Mouse (Mus musculus): ENCODE results near the gene Erlin1.

Gene Erlin1

GRCm38 (mm10) chr19:43998802-43999527 is 70.6 kb downstream of the Erlin1 start:
- no peak for DNase-seq (ENCODE audit: low read depth, low spot score)

GRCm38 (mm10) chr19:43998101-43998500 is 71.5 kb downstream of the Erlin1 start:
- DNase-seq (ENCODE audit: low read depth, low spot score): no peak

DNA sequence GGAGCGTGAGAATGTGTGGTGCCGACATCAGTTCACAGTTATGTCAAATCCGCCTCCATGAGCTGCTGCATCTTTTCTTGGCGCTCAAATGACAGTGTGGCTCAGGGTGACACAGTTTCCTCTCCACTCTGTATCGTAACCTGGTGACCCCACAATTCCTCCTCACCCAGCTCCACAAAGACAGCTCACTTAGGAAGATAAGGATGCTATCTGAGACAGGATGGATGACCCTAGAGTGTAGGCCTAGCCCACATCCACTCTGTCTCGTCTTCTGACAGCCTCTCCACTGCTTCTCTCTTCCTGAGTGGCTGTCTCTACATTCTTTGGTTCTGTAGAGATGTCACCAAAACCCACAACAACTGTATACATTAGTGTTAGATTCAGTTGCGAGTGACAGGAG is 74.2 kb downstream of the Erlin1 start:
- no peak for DNase-seq (ENCODE audit: low read depth, low spot score)

- no peak for DNase-seq (ENCODE audit: low read depth, low spot score)
These were observed 77.1 kb downstream of the Erlin1 start for GRCm38 (mm10) chr19:43992464-43992863.

DNA sequence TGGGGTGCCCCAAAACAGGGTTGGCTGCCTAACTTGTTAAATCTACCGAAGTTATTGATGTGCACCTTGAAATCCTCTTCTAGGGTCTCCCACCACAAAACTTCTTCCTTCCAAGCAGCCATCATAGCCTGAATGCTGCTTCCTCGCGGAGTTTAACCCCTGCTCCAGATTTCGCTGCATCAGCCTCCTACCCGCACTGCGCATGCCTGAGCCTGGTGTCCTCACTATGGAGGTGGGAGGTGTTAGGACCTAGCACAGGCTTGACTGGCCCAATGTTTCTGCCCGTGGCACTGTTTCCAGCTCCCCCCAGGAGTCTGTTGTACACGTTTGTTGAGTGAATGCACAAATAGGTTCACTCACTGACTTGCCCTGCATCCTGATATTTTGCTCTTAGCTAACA is 79.2 kb downstream of the Erlin1 start:
- DNase-seq (ENCODE audit: low read depth, low spot score): no peak

DNA sequence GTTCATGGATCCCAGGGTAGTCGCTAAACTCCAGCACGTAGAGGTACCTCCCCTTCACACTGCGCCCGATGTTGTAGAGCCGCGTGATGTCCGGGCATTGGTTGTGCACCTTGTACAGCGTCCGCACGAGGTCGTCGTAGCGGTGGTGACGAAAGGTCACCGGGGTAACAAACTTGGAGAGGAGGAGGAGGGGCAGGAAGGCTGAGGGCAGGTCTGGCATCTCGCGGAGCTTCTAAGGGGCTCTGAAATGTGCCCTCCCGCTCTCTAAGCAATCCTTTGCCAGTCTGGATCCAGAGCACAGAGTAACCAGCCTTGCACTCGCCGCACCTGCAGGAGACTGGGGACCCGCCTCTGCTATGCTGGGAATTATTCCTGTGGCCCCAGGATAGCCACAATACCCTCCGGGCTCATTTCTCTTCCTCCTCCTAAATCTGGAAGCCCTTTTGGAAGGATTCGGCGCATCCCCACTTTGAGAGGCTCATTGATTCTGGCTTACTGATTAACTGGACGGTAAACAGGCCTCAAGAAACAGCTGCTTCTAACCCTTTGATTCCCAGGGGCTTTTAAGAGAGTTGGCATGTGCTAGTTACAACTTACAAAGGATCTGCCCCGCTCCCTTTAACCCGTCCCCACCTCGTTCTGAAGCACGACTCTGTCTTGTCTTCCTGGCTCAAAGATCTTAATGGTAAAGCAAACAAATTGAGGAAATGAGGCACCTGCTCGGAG is 83.4 kb downstream of the Erlin1 start, which contains the start of gene Cpn1:
Gene Cpn1, minus strand, starts transcription at position 488 of the 726 bp plus-strand sequence.
- no peak for DNase-seq (ENCODE audit: low read depth, low spot score)
